Mouse (Mus musculus) C3H10T1/2 (cell line): ENCODE data around the gene Ncs1. TPM values are rescaled to one million over a fixed set of nuclear protein-coding genes. Genes with fewer than 3 reads are reported as not detected.

Experiments
- polyA plus RNA-seq, 2 experiments: library from polyadenylated mRNA; unstranded; fragments of >200 nt; fragmentation: generic; extraction: Trizol; gene quantifications; one replicate each; pipeline ENCODE4 v1.2.1; 2012; ENCODE audit warnings: missing spikeins in 2 of 2

Ncs1 gene
- polyA plus RNA-seq, result 10 to 100 TPM; 21.5 to 22.3 TPM

GRCm38 (mm10) chr2:31245491-31246141 is at the start of gene Ncs1:
Gene Ncs1, plus strand, starts transcription at chr2:31245823.

GRCm38 (mm10) chr2:31314007-31314465 is 68.4 kb downstream of the Ncs1 start, which contains the start of gene Hmcn2:
Gene Hmcn2, plus strand, starts transcription at chr2:31314415.

Other genes with a start within 250 kb of the Ncs1 start
- 10 to 100 TPM in 1 of 2 experiments, 1 to 10 TPM in 1; 2.0 to 13.7 TPM for gene Fnbp1, start 103.8 kb upstream of the Ncs1 start, polyA plus RNA-seq
- gene Gpr107, start 93.5 kb upstream of the Ncs1 start, polyA plus RNA-seq, result 10 to 100 TPM; 12.6 to 21.5 TPM
- gene Hmcn2, start 68.6 kb downstream of the Ncs1 start, polyA plus RNA-seq, result 1 to 10 TPM in 1 of 2 experiments, under 1 TPM in 1; 0.74 to 1.6 TPM
- gene Ass1, start 224.4 kb downstream of the Ncs1 start, polyA plus RNA-seq, result 10 to 100 TPM; 12.1 to 13.9 TPM